Mouse (Mus musculus) forebrain, embryonic 12.5 days (tissue): Measurements from ENCODE around the gene Agbl3. TPM values are rescaled to one million over a fixed set of nuclear protein-coding genes. Genes with fewer than 3 reads are reported as not detected.

Experiments
- ATAC-seq: fragments of 200-750 bp; cut with Nextera tagmentation; 2 replicates; pipeline ENCODE4 v1.8.0; 2017; ENCODE audit warnings: moderate TSS enrichment; ENCODE audit not compliant: low FRiP score
- H3K27ac ChIP-seq: fragments of 300-500 bp; sonication (generic); 2 replicates; pipeline ENCODE4 v1.5.1; 2016; ENCODE audit warnings: mild to moderate bottlenecking
- H3K27me3 ChIP-seq: fragments of 300-500 bp; sonication (generic); 2 replicates; pipeline ENCODE4 v1.6.1; 2016; ENCODE audit warnings: mild to moderate bottlenecking
- H3K36me3 ChIP-seq: fragments of 300-500 bp; sonication (generic); replicated peaks from 2 replicates; pipeline ENCODE4 v1.6.1; 2016; ENCODE audit warnings: mild to moderate bottlenecking
- H3K4me1 ChIP-seq: fragments of 300-500 bp; sonication (generic); 2 replicates; pipeline ENCODE4 v1.6.1; 2016
- H3K4me2 ChIP-seq: fragments of 300-500 bp; sonication (generic); 2 replicates; pipeline ENCODE4 v1.6.1; 2016; ENCODE audit warnings: mild to moderate bottlenecking, moderate library complexity
- H3K4me3 ChIP-seq: fragments of 300-500 bp; sonication (generic); replicated peaks from 2 replicates; pipeline ENCODE4 v1.5.1; 2016; ENCODE audit warnings: mild to moderate bottlenecking
- H3K9ac ChIP-seq: fragments of 300-500 bp; sonication (generic); 2 replicates; pipeline ENCODE4 v1.6.1; 2016; ENCODE audit warnings: mild to moderate bottlenecking
- H3K9me3 ChIP-seq: fragments of 300-500 bp; sonication (generic); 2 replicates; pipeline ENCODE4 v1.6.1; 2016
- WGBS: fragments of 180-500 bp; shearing (Covaris S2); methylation state at CpG from one replicate; pipeline ENCODE4 v1.1.7; 2016; 5-methylcytosine and 5-hydroxymethylcytosine counted together
- polyA plus RNA-seq: library from polyadenylated mRNA; unstranded; fragments of >200 nt; fragmentation: Nextera tagmentation; extraction: Ambion mirVana; gene quantifications from 2 replicates; pipeline ENCODE4 v1.2.1, GENCODE M21; 2016

Agbl3 gene
- polyA plus RNA-seq, 1 experiment from 2014 or later: 5.2 TPM

- Histone ChIP-seq H3K27me3 (no peaks in the 10 kb centered on the region), H3K4me3 (no peak overlapping the region), H3K27ac (no peak overlapping the region), H3K9me3 (no peaks in the 10 kb centered on the region), H3K36me3 (peaks cover 30% of the 10 kb centered on the region), H3K4me1 (peaks cover 20% of the 10 kb centered on the region), H3K4me2 (no peak overlapping the region), H3K9ac (no peak overlapping the region)
- no peak for ATAC-seq
- 85% methylated on average over 16 of the region's 16 CpGs for WGBS
Observed at GRCm38 (mm10) chr6:34879101-34879740, 99.0 kb downstream of the Agbl3 start.

- H3K36me3 ChIP-seq: peaks cover 38% of the 10 kb centered on the region
Observed at GRCm38 (mm10) chr6:34879911-34880475, 99.8 kb downstream of the Agbl3 start.

GRCm38 (mm10) chr6:34884724-34885123, 104.5 kb downstream of the Agbl3 start:
- Histone ChIP-seq H3K9ac (no peak overlapping the region), H3K4me1 (peaks cover 18% of the 10 kb centered on the region), H3K4me3 (no peak overlapping the region), H3K4me2 (no peak overlapping the region), H3K27ac (no peak overlapping the region), H3K36me3 (peaks cover 58% of the 10 kb centered on the region), H3K9me3 (no peaks in the 10 kb centered on the region), H3K27me3 (no peaks in the 10 kb centered on the region)
- ATAC-seq: no peak
- 91% methylated on average over 7 of the region's 7 CpGs for WGBS

More at GRCm38 (mm10) chr6:34879911-34880475, 99.8 kb downstream of the Agbl3 start:
- Histone ChIP-seq H3K9me3 (no peaks in the 10 kb centered on the region), H3K27ac (no peak overlapping the region), H3K4me1 (peaks cover 20% of the 10 kb centered on the region), H3K27me3 (no peaks in the 10 kb centered on the region), H3K4me3 (no peak overlapping the region), H3K4me2 (no peak overlapping the region), H3K9ac (no peak overlapping the region)
- ATAC-seq: no peak
- WGBS: 54% methylated on average over 6 of the region's 6 CpGs

GRCm38 (mm10) chr6:34887131-34887850, 107.1 kb downstream of the Agbl3 start:
- Histone ChIP-seq H3K4me1 (peaks cover 18% of the 10 kb centered on the region), H3K4me3 (no peak overlapping the region), H3K9me3 (no peaks in the 10 kb centered on the region), H3K4me2 (no peak overlapping the region), H3K36me3 (peaks cover 64% of the 10 kb centered on the region), H3K27me3 (no peaks in the 10 kb centered on the region), H3K27ac (peak overlapping the region; percentile 70), H3K9ac (no peak overlapping the region)
- peak; percentile 78 for ATAC-seq
- 20% methylated on average over 6 of the region's 6 CpGs for WGBS

- WGBS: 63% methylated on average over 4 of the region's 4 CpGs
- Histone ChIP-seq H3K27ac (0 out of 2 replicates have a peak overlapping the region, but pooled peaks have one; percentile 5), H3K4me1 (peaks cover 18% of the 10 kb centered on the region), H3K27me3 (no peaks in the 10 kb centered on the region), H3K9me3 (no peaks in the 10 kb centered on the region), H3K4me2 (no peak overlapping the region), H3K4me3 (no peak overlapping the region), H3K9ac (no peak overlapping the region), H3K36me3 (peaks cover 63% of the 10 kb centered on the region)
- no peak for ATAC-seq
Observed at GRCm38 (mm10) chr6:34889185-34889584, 109.0 kb downstream of the Agbl3 start.

- Histone ChIP-seq H3K4me1 (no peaks in the 10 kb centered on the region), H3K27me3 (no peaks in the 10 kb centered on the region), H3K9me3 (no peaks in the 10 kb centered on the region), H3K4me3 (no peak overlapping the region), H3K36me3 (peaks cover 67% of the 10 kb centered on the region), H3K4me2 (no peak overlapping the region), H3K9ac (no peak overlapping the region), H3K27ac (no peak overlapping the region)
- ATAC-seq: no peak
- 88% methylated on average over 7 of the region's 7 CpGs for WGBS
Observed at GRCm38 (mm10) chr6:34895569-34895968, 115.3 kb downstream of the Agbl3 start.

- Histone ChIP-seq H3K27me3 (no peaks in the 10 kb centered on the region), H3K27ac (no peak overlapping the region), H3K4me2 (no peak overlapping the region), H3K4me3 (no peak overlapping the region), H3K4me1 (no peaks in the 10 kb centered on the region), H3K36me3 (peaks cover 67% of the 10 kb centered on the region), H3K9ac (no peak overlapping the region), H3K9me3 (no peaks in the 10 kb centered on the region)
- no peak for ATAC-seq
- WGBS: 54% methylated on average over 16 of the region's 16 CpGs
Observed at GRCm38 (mm10) chr6:34896168-34896780, 116.0 kb downstream of the Agbl3 start.

GRCm38 (mm10) chr6:34899127-34899526, 118.9 kb downstream of the Agbl3 start:
- H3K27ac ChIP-seq: no peak overlapping the region
- WGBS: 92% methylated on average over 2 of the region's 2 CpGs
- H3K9ac ChIP-seq: no peak overlapping the region
- ATAC-seq: no peak
- H3K27me3 ChIP-seq: no peaks in the 10 kb centered on the region
- no peak overlapping the region for H3K4me3 ChIP-seq
- H3K9me3 ChIP-seq: no peaks in the 10 kb centered on the region
- no peak overlapping the region for H3K4me2 ChIP-seq
- peaks cover 61% of the 10 kb centered on the region for H3K36me3 ChIP-seq
- H3K4me1 ChIP-seq: peaks cover 6% of the 10 kb centered on the region; the same call in 1 of the 2 replicates

GRCm38 (mm10) chr6:34900990-34901389, 120.8 kb downstream of the Agbl3 start:
- WGBS: 57% methylated on average over 2 of the region's 2 CpGs
- H3K4me3 ChIP-seq: no peak overlapping the region
- H3K4me1 ChIP-seq: peaks cover 6% of the 10 kb centered on the region; the same call in 1 of the 2 replicates
- H3K4me2 ChIP-seq: no peak overlapping the region
- H3K9me3 ChIP-seq: no peaks in the 10 kb centered on the region
- ATAC-seq: no peak
- no peak overlapping the region for H3K9ac ChIP-seq
- no peaks in the 10 kb centered on the region for H3K27me3 ChIP-seq
- H3K36me3 ChIP-seq: peaks cover 57% of the 10 kb centered on the region
- H3K27ac ChIP-seq: no peak overlapping the region

- Histone ChIP-seq H3K27me3 (no peaks in the 10 kb centered on the region), H3K9ac (no peak overlapping the region), H3K4me2 (no peak overlapping the region), H3K27ac (no peak overlapping the region), H3K36me3 (peaks cover 63% of the 10 kb centered on the region), H3K4me3 (no peak overlapping the region), H3K4me1 (peaks cover 6% of the 10 kb centered on the region; the same call in 1 of the 2 replicates), H3K9me3 (no peaks in the 10 kb centered on the region)
- ATAC-seq: no peak
- 81% methylated on average over 9 of the region's 9 CpGs for WGBS
Observed at GRCm38 (mm10) chr6:34901911-34902444, 121.7 kb downstream of the Agbl3 start.

GRCm38 (mm10) chr6:34902578-34902977, 122.3 kb downstream of the Agbl3 start:
- Histone ChIP-seq H3K4me2 (no peak overlapping the region), H3K9me3 (no peaks in the 10 kb centered on the region), H3K9ac (no peak overlapping the region), H3K27ac (no peak overlapping the region), H3K4me1 (peaks cover 6% of the 10 kb centered on the region; the same call in 1 of the 2 replicates), H3K4me3 (no peak overlapping the region), H3K27me3 (no peaks in the 10 kb centered on the region), H3K36me3 (peaks cover 68% of the 10 kb centered on the region)
- 91% methylated on average over 7 of the region's 7 CpGs for WGBS
- ATAC-seq: no peak

GRCm38 (mm10) chr6:34903441-34903840, 123.2 kb downstream of the Agbl3 start:
- Histone ChIP-seq H3K4me1 (peaks cover 6% of the 10 kb centered on the region; the same call in 1 of the 2 replicates), H3K36me3 (peaks cover 70% of the 10 kb centered on the region), H3K4me3 (no peak overlapping the region), H3K9me3 (no peaks in the 10 kb centered on the region), H3K4me2 (no peak overlapping the region), H3K27ac (no peak overlapping the region), H3K27me3 (no peaks in the 10 kb centered on the region), H3K9ac (no peak overlapping the region)
- no peak for ATAC-seq
- 74% methylated on average over 5 of the region's 5 CpGs for WGBS
